Mouse (Mus musculus): Measurements from ENCODE around the gene Mkrn1. TPM values are rescaled to one million over a fixed set of nuclear protein-coding genes. Genes with fewer than 3 reads are reported as not detected.

The Mkrn1 gene
- polyA plus RNA-seq (2014; fragmentation: Illumina TruSeq; extraction: RNeasy Lipid Tissue Mini Kit (QIAGEN cat#74804)): 52.5 TPM

GRCm38 (mm10) chr6:39419851-39420721 lies at the start of gene Mkrn1:
Mkrn1 (minus strand) TSS chr6:39420462.

GRCm38 (mm10) chr6:39381125-39381880 lies 39.0 kb downstream of the Mkrn1 start, which contains the start of gene Rab19:
Rab19 (plus strand) TSS chr6:39381175.

DNA sequence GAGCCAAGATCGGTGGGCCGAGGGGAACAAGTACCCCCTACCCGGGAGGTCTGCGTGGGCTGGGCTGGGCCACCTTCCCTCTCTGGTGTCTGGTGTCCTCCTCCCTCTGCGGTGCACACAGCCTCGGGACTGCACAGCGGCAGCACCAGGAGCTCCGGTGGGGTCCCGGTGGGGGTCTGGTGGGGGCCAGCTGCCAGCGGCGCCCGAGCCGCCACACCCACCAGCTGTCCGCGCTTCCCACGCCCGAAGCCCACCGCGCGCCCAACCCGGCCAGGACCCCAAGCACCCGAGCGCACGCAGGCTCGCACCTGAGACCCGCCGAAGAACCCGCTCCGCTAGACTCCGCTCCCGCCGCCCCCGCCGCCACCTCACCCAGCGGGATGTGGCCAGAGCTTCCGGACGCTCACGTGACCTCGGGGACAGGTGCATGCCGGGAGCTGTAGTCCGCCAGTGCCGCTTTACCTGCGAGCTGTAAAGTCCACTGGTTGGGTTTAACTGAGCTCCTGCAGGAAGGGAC lies 42.9 kb downstream of the Mkrn1 start, which contains the start of gene Slc37a3:
Gene Slc37a3 (minus strand): TSS at position 365 of the 517 bp plus-strand sequence.

Other genes with a start within 250 kb of the Mkrn1 start
- gene Kdm7a, start 213.7 kb downstream of the Mkrn1 start, polyA plus RNA-seq (2014; fragmentation: Illumina TruSeq; extraction: RNeasy Lipid Tissue Mini Kit (QIAGEN cat#74804)): 92.4 TPM
- 46.1 TPM for gene Slc37a3, start 42.8 kb downstream of the Mkrn1 start, polyA plus RNA-seq (2014; fragmentation: Illumina TruSeq; extraction: RNeasy Lipid Tissue Mini Kit (QIAGEN cat#74804))
- gene Rab19, start 39.3 kb downstream of the Mkrn1 start, polyA plus RNA-seq (2014; fragmentation: Illumina TruSeq; extraction: RNeasy Lipid Tissue Mini Kit (QIAGEN cat#74804)): not detected
- gene Dennd2a, start 137.4 kb upstream of the Mkrn1 start, polyA plus RNA-seq (2014; fragmentation: Illumina TruSeq; extraction: RNeasy Lipid Tissue Mini Kit (QIAGEN cat#74804)): 3.8 TPM
- 5.6 TPM for gene Adck2, start 153.4 kb upstream of the Mkrn1 start, polyA plus RNA-seq (2014; fragmentation: Illumina TruSeq; extraction: RNeasy Lipid Tissue Mini Kit (QIAGEN cat#74804))
- gene Gm42420, start 165.3 kb upstream of the Mkrn1 start, polyA plus RNA-seq (2014; fragmentation: Illumina TruSeq; extraction: RNeasy Lipid Tissue Mini Kit (QIAGEN cat#74804)): not detected
- 54.0 TPM for gene Ndufb2, start 172.1 kb upstream of the Mkrn1 start, polyA plus RNA-seq (2014; fragmentation: Illumina TruSeq; extraction: RNeasy Lipid Tissue Mini Kit (QIAGEN cat#74804))